Mouse (Mus musculus): ENCODE results near the gene Ybx2.

GRCm38 (mm10) chr11:69981141-69981762, 45.7 kb downstream of the Ybx2 start, which contains the start of gene Ctdnep1:
- TF ChIP-seq CTCF (IDR thresholded peaks at IDR 0.05; ENCODE audit: borderline replicate concordance, insufficient read depth, low read length) (no peak), POLR2A (IDR thresholded peaks at IDR 0.05; ENCODE audit: low read depth, low read length) (no peak; the same call in 1 of the 2 replicates)
